Mouse (Mus musculus) hindbrain, embryonic 10.5 days (tissue): ENCODE data around the gene Pus3. TPM values are rescaled to one million over a fixed set of nuclear protein-coding genes. Genes with fewer than 3 reads are reported as not detected.

Source experiments
- DNase-seq: peaks from one replicate; pipeline ENCODE4 v3.0.0-alpha.2; 2017; ENCODE audit warnings: low spot score
- H3K27ac ChIP-seq: fragments of 300-500 bp; sonication (generic); 2 replicates; pipeline ENCODE4 v1.5.1; 2016; ENCODE audit warnings: mild to moderate bottlenecking, moderate library complexity
- H3K27me3 ChIP-seq: fragments of 300-500 bp; sonication (generic); 2 replicates; pipeline ENCODE4 v1.6.1; 2016; ENCODE audit warnings: mild to moderate bottlenecking; ENCODE audit not compliant: poor library complexity, insufficient read depth, severe bottlenecking
- H3K36me3 ChIP-seq: fragments of 300-500 bp; sonication (generic); 2 replicates; pipeline ENCODE4 v1.6.1; 2016; ENCODE audit warnings: mild to moderate bottlenecking, moderate library complexity
- H3K4me1 ChIP-seq: fragments of 300-500 bp; sonication (generic); replicated peaks from 2 replicates; pipeline ENCODE4 v1.6.1; 2016; ENCODE audit warnings: mild to moderate bottlenecking
- H3K4me3 ChIP-seq: fragments of 300-500 bp; sonication (generic); 2 replicates; pipeline ENCODE4 v1.5.1; 2016; ENCODE audit warnings: mild to moderate bottlenecking, moderate library complexity
- H3K9me3 ChIP-seq: fragments of 300-500 bp; sonication (generic); 2 replicates; pipeline ENCODE4 v1.6.1; 2016; ENCODE audit warnings: mild to moderate bottlenecking, moderate library complexity
- WGBS: fragments of 180-500 bp; shearing (Covaris S2); methylation state at CpG from one replicate; pipeline ENCODE4 v1.1.7; 2016; 5-methylcytosine and 5-hydroxymethylcytosine counted together
- polyA plus RNA-seq: library from polyadenylated mRNA; unstranded; fragments of >200 nt; fragmentation: Nextera tagmentation; extraction: Ambion mirVana; gene quantifications from 2 replicates; pipeline ENCODE4 v1.2.1, GENCODE M21; 2016

The Pus3 gene
- polyA plus RNA-seq = 15.8 and 17.8 TPM in 2 replicates

DNA sequence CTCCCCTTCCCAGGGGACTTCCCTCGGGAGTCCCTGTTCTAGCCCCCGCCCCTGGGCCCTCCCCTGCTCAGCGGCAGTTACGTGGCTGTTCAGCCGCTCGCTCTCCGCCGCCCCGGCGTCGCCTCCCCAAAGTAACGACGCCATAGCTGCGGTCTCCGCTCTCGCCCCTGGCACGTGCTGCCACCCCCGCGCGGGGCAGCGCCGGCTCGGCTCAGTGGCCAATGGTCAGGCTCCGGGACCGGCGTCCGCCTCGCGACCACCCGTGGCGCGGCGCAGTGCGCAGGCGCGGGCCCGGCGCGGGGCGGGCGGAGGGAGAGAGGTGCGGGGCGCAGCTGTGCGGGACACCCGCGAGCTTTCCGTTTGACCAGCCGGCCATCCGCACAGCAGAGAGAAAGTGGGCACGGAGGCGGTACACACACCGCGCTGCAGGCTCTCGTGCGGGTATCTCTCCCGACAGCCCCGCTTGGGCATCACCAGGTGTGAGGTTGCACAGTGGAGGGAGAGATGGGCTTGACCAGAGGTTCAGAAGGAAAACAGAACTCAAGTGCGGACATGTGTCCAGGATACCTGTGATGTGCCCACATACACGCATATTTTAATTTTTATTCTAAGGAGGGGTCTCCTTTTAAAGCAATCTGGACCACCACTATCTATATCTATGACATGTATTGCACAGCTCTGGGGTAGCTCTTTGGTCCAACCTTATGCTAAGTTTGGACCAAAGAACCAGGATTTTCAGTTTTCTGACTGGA is at the start of gene Pus3, which contains the start of gene Ddx25:
Pus3 (plus strand) TSS at position 339 of the 752 bp plus-strand sequence.
Ddx25 (minus strand) TSS at position 272 of the 752 bp plus-strand sequence.
- Histone ChIP-seq H3K4me3 (peak within 1 kb of the TSS; percentile 62), H3K27ac (peak within 1 kb of the TSS; percentile 89), H3K4me1 (peaks cover 21% of the 10 kb centered on the region), H3K36me3 (peaks cover 27% of the 10 kb centered on the region), H3K27me3 (peaks cover 18% of the 10 kb centered on the region), H3K9me3 (no peaks in the 10 kb centered on the region)
- 1% methylated on average over 59 of the region's 59 CpGs for WGBS
- DNase-seq = peak; percentile 81

DNA sequence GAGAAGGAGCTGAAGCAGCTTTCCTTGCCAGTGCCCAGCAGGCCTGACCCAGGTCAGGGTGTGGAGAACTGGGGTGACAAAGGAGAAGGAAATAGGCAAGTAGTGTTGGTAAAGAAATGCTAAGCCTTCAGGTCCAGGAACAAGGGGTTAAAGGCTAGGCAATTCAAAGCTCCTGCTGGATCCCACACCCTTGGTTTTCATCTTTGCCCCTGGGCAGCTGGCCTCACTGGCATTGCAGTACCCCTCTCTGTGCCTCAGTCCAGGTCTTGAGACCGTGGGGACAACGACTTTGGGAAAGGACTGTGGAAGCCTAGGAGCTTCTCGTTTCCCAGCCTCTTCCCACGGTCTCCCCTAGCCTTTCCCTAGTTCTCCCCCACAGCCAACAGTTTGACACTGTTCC is 44.5 kb upstream of the Pus3 start:
- no peaks in the 10 kb centered on the region for H3K36me3 ChIP-seq
- DNase-seq = no peak
- H3K27ac ChIP-seq = no peak overlapping the region
- 83% methylated on average over 4 of the region's 4 CpGs for WGBS
- H3K27me3 ChIP-seq = peaks cover 8% of the 10 kb centered on the region; the same call in 1 of the 2 replicates
- H3K4me3 ChIP-seq = no peak overlapping the region
- no peaks in the 10 kb centered on the region for H3K4me1 ChIP-seq
- no peaks in the 10 kb centered on the region for H3K9me3 ChIP-seq

DNA sequence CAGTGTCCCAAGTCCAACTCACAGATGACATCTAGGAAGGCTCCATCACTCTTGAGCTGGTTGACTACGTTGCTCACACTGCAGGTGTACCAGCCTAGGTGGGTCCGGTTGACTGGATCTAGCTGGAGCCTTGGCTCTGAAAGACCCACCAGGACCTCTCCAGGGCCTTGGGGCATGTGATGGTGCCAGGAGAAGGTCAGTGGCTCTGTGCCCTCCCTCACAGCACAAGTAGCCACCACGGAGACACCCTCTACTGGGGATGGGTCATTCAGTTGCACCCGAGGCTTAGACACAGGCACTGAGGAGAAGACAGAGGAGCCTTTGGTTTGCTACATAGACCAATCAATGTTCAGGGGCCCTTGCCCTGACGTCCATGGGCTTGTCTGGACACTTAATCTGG is 42.2 kb upstream of the Pus3 start:
- 86% methylated on average over 5 of the region's 5 CpGs for WGBS

DNA sequence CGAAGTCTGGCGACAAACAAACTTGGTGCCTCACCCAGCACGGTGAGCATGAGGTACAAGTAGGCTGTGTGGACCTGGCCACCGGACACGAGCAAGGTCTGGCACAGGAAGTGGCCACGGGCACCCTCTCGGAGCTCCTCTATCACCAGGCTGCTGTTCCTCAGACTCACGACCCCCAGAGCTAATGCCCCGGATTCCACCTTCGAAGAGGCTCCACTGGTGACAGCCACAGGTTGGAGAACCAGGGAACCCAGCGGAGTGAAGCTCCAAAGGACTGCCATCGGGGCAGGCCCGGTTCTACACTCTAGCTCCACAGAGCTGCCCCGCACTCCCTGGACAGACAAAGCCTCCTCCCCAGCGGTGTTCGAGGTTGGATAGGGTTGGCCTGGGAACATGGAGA is 41.7 kb upstream of the Pus3 start:
- Histone ChIP-seq H3K4me3 (no peak overlapping the region), H3K4me1 (peaks cover 6% of the 10 kb centered on the region), H3K36me3 (no peaks in the 10 kb centered on the region), H3K27ac (no peak overlapping the region), H3K27me3 (peaks cover 15% of the 10 kb centered on the region; the same call in 1 of the 2 replicates), H3K9me3 (no peaks in the 10 kb centered on the region)
- 93% methylated on average over 16 of the region's 16 CpGs for WGBS
- DNase-seq = no peak

More for the DNA sequence above, 42.2 kb upstream of the Pus3 start:
- no peaks in the 10 kb centered on the region for H3K36me3 ChIP-seq
- peaks cover 2% of the 10 kb centered on the region; the same call in 1 of the 2 replicates for H3K4me1 ChIP-seq
- no peaks in the 10 kb centered on the region for H3K9me3 ChIP-seq
- no peak overlapping the region for H3K27ac ChIP-seq
- DNase-seq = no peak
- H3K27me3 ChIP-seq = peaks cover 11% of the 10 kb centered on the region; the same call in 1 of the 2 replicates
- no peak overlapping the region for H3K4me3 ChIP-seq

DNA sequence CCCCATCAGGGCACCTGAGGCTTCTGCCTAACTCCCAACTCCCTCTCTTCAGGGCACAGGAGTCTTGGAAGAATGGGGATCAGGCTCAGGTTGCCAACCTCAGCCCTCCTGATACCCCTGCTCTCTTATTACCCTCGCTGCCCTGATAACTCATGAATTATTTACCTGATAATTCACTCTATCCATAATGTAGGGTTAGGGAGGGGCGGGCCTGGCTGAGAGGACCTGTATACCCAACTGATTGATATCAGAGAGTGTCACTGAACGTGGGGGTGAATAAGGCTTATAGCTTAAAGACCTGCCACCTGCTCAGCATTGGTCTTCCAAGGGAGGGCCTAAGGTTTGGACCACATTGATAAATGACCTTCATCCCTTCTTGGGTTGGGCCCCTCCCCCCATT is 40.2 kb upstream of the Pus3 start, which contains the start of gene Gm1113:
Gm1113 (minus strand) TSS at position 101 of the 400 bp plus-strand sequence.
- H3K4me3 ChIP-seq = no peak within 1 kb of the TSS
- no peak within 1 kb of the TSS for H3K27ac ChIP-seq
- H3K27me3 ChIP-seq = peaks cover 20% of the 10 kb centered on the region; the same call in 1 of the 2 replicates
- H3K9me3 ChIP-seq = no peaks in the 10 kb centered on the region
- no peak for DNase-seq
- peaks cover 7% of the 10 kb centered on the region for H3K4me1 ChIP-seq
- no peaks in the 10 kb centered on the region for H3K36me3 ChIP-seq
- 85% methylated on average over 3 of the region's 3 CpGs for WGBS

DNA sequence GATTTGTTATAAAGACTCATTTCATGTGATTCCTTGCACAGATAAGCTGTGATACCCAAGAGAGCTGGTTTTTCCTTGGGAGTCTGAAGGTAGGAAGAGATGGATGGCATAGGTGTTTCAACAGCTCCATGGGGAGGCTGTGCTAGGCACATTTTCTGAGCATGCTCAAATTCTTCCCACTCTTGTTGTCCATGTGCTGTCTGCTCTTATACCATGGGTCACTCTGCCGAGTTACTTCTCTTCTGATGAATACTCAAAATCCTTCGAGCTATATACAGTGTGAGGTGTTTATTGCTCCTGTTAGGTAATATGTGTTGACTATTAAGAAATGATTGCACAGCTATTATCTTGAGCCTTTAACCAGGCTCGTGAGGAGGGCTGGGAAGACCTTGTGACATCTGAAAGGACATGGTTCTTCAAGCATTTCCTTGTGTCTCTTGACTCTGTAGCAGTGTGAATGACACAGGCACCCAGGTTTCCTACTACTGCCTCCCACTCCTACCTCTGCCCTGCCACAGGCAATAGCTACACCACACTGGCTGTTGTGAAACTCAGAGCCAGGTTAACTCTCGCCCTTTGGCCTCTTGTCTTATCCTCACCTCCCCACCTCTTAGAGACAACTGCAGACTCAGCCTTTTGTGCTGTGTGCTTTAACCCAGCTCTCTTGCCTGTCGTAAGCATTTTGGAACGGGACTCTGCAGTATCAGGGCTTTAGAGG is 37.6 kb upstream of the Pus3 start:
- H3K27me3 ChIP-seq = peaks cover 17% of the 10 kb centered on the region; the same call in 1 of the 2 replicates
- 80% methylated on average over 6 of the region's 6 CpGs for WGBS
- H3K27ac ChIP-seq = no peak overlapping the region
- H3K4me1 ChIP-seq = peaks cover 18% of the 10 kb centered on the region
- H3K36me3 ChIP-seq = no peaks in the 10 kb centered on the region
- H3K4me3 ChIP-seq = no peak overlapping the region
- no peak for DNase-seq
- no peaks in the 10 kb centered on the region for H3K9me3 ChIP-seq

DNA sequence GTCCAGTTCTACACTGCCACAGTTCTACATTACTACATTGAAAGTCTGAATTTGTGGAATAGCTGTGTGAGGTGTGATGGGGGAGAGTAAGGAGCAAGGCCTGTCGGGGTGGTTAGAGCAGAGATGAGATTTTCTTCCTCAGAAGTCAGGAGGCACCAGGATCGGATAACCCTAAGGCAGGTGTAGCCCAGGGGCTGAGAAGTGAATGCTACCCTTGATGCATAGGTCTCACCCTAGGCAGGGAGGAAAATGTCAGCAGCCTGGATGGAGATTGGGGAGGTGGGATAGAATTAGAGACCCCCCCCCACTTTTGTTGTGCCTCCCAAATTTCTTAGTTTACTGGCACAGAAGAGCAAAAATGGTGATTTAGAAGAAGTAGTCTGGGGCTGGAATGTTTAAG is 36.2 kb upstream of the Pus3 start:
- Histone ChIP-seq H3K27ac (no peak overlapping the region), H3K4me1 (peaks cover 18% of the 10 kb centered on the region), H3K27me3 (peaks cover 17% of the 10 kb centered on the region; the same call in 1 of the 2 replicates), H3K4me3 (no peak overlapping the region), H3K9me3 (no peaks in the 10 kb centered on the region), H3K36me3 (no peaks in the 10 kb centered on the region)
- WGBS = 76% methylated on average over 2 of the region's 2 CpGs
- DNase-seq = no peak

DNA sequence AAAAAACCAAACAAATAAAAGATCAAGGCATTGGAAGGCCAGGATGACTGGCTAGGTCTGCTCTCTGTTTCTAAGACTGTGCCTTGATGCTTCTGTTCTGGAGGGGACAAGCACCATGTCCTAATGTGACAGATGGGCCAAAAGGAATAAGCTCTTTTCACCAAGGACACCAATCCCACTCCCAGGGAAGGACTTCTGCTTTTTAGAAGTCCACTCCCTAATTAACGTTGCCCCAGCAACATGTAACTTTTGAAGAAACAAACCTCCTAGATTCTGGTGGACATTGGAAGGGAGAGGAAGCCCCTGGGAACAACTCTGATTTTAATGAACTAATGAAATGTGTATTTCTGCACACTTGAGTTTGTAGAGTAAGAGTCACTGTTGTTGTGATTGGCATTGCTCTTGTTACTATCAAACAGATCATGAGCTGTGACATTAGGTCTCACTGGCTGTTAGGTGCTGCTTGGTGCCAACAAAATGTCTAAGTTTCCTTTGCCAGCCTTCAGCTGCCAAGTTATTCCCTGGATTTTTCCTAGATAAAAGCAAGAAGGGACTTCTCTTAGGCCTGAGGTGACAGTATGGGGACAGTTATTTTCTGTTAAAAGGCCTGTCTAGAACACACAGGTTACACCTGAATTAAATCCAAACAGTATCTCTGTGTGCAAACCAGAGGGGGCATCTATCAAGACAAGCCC is 35.4 kb upstream of the Pus3 start:
- 69% methylated on average over 1 of the region's 1 CpGs for WGBS
- H3K4me1 ChIP-seq = peaks cover 18% of the 10 kb centered on the region
- H3K27ac ChIP-seq = no peak overlapping the region
- no peak overlapping the region for H3K4me3 ChIP-seq
- no peak for DNase-seq
- no peaks in the 10 kb centered on the region for H3K36me3 ChIP-seq
- peaks cover 17% of the 10 kb centered on the region; the same call in 1 of the 2 replicates for H3K27me3 ChIP-seq
- H3K9me3 ChIP-seq = no peaks in the 10 kb centered on the region

DNA sequence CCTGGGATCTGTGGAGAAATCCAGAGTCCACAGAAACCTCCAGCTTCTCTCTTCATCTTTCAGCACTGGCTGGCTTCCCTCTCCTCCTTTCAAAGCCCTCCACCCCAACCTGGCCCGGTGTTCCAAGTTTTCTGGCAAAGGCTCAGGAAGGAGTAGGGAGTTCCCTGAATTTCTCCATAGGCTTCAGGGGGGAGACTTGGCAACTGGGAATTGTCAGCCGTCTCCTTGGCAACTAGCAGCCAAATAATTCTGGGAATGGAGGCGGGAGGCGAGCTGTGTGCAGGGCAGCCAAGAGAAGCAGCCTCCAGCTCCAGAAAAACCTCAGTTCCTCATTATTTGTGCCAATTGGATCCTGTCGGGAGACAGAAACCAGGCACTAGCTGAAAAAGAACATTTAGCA is 34.9 kb upstream of the Pus3 start:
- Histone ChIP-seq H3K4me1 (peaks cover 18% of the 10 kb centered on the region), H3K4me3 (no peak overlapping the region), H3K27ac (no peak overlapping the region), H3K9me3 (no peaks in the 10 kb centered on the region), H3K36me3 (no peaks in the 10 kb centered on the region), H3K27me3 (peaks cover 19% of the 10 kb centered on the region)
- DNase-seq = peak; percentile 21
- 17% methylated on average over 5 of the region's 5 CpGs for WGBS

DNA sequence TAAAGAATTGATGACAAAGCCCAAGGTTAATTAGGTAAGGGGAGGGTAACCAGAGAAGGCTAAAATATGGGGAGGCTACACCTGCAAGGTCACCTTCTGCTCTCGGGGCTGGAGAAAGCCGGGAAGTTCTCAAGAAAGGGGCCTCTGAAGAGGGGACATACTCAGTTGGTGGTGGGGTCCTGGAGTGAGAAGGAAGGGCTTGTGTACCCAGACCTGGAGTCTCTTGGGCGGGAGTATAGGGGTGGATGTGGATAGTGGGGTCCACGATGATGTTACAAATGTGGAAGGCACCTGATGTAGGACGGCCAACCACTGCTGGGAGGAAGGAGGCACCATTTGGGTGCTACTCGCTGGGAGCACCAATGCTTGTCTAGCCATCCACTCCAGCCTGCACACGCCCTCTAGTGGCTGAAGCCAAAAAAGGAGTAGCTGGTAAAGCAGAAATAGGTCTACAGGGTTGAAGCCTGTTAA is 34.4 kb upstream of the Pus3 start:
- 26% methylated on average over 7 of the region's 7 CpGs for WGBS
- Histone ChIP-seq H3K4me3 (peak overlapping the region; percentile 5; the same call in 1 of the 2 replicates), H3K27me3 (peaks cover 19% of the 10 kb centered on the region), H3K9me3 (no peaks in the 10 kb centered on the region), H3K27ac (peak overlapping the region; percentile 54; the same call in 1 of the 2 replicates), H3K36me3 (no peaks in the 10 kb centered on the region), H3K4me1 (peaks cover 18% of the 10 kb centered on the region)
- DNase-seq = peak; percentile 61

DNA sequence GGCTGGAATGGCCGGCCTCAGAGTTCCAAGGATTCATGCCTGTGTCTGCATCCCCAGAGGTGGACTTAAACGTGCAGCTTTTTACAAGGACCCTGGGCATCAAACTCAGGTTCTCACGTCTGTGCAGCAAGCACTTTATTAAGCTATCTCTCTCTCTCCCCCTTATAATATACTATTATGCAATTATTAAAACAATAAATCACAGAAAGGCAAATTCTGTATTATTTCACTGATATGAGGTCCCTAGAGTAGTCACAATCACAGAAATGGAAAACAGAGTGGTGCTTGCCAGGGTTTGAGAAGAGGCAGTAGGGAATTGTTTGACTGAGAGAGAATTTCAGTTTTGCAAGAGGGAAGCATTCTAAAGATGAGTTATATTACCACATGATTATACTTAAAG is 29.3 kb upstream of the Pus3 start:
- Histone ChIP-seq H3K27ac (no peak overlapping the region), H3K4me1 (peaks cover 7% of the 10 kb centered on the region), H3K9me3 (no peaks in the 10 kb centered on the region), H3K36me3 (no peaks in the 10 kb centered on the region), H3K27me3 (peaks cover 12% of the 10 kb centered on the region), H3K4me3 (no peak overlapping the region)
- 62% methylated on average over 3 of the region's 3 CpGs for WGBS
- DNase-seq = no peak

DNA sequence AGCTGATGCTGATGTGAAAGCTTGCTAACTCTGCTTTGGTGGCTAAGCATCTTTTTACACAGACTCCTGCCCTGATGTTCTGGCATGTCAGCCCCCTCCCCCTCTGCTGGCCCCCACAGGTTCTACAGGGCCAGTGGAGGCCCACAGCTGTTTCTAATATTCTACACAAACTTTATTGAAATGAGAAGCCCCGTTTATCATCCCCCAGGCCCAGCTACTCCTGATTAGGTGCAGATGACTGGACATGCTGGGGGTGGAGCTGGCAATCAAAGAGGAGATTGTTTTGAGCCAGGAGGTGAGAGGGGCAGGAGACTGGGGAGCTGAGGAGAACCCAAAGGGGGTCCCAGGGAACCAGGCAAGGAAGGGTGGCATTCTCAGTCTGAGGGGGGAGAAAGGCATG is 28.6 kb upstream of the Pus3 start:
- H3K27ac ChIP-seq = no peak overlapping the region
- peak; percentile 59 for DNase-seq
- peaks cover 12% of the 10 kb centered on the region for H3K27me3 ChIP-seq
- no peak overlapping the region for H3K4me3 ChIP-seq
- peaks cover 6% of the 10 kb centered on the region for H3K4me1 ChIP-seq
- 19% methylated on average over 1 of the region's 1 CpGs for WGBS
- H3K9me3 ChIP-seq = no peaks in the 10 kb centered on the region
- H3K36me3 ChIP-seq = no peaks in the 10 kb centered on the region
